27 mouse cellular contexts compared by ENCODE assay signal in the genomic region with DNA sequence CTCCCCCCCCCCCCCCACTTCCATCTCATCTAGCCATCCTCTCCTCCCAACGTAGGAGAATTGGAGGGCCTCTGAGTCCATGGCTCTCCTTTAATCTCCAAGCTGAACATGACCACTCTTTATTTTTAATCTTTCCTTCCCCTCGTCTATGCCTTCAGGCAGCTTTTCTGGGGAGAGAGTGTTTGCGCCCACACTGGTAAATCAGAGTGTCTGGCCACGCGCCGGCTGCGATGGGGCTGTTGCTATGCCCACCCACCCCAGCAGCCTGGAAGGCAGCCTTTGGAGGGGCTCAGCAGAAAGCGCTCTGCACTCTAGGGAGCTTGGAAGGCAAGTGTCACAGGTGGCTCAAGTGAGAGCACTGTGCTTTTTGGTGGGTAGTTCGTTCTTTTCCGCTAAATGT. TPM values are rescaled to one million over a fixed set of nuclear protein-coding genes. Genes with fewer than 3 reads are reported as not detected.
DNase-seq lines count a peak whose midpoint lies in the region; ATAC-seq and TF ChIP-seq lines count a peak whose summit lies in the region.
"Had no signal": no experiment of that assay in that cellular context is flagged by ENCODE, and none has a peak within 500 bp of the region (broad histone marks: within the 10 kb centered on the region; RNA-seq: fewer than 3 reads in every experiment).

No protein-coding gene starts in this region.

- peak overlapping the region; percentile 56; the same call in 1 of the 2 replicates for H3K27ac ChIP-seq in left cerebral cortex, adult 2 months
- no peak overlapping the region for H3K27ac ChIP-seq in lung, postnatal 0 days (ENCODE audit: low read length)
- H3K27ac ChIP-seq: embryonic facial prominence, embryonic 15.5 days; hindbrain, embryonic 14.5 days; limb, embryonic 12.5 days; midbrain, embryonic 12.5 days had no signal

- 73% methylated on average over 10 of the region's 10 CpGs for WGBS in lung, postnatal 0 days

- no peaks in the 10 kb centered on the region for H3K36me3 ChIP-seq in lung, postnatal 0 days (ENCODE audit: insufficient read depth, low read length)
- H3K36me3 ChIP-seq: embryonic facial prominence, embryonic 15.5 days; limb, embryonic 12.5 days; midbrain, embryonic 12.5 days had no signal

- H3K4me1 ChIP-seq in lung, postnatal 0 days (ENCODE audit: insufficient read depth, low read depth, low read length) = no peaks in the 10 kb centered on the region
- H3K4me1 ChIP-seq: embryonic facial prominence, embryonic 15.5 days; limb, embryonic 12.5 days; midbrain, embryonic 12.5 days had no signal

- no peak for DNase-seq in frontal cortex, postnatal 25 days (ENCODE audit: low spot score in 2 of 2)
- peak; percentile 39 to 56 for DNase-seq in left cerebral cortex, adult 2 months (ENCODE audit: extremely low spot score in 1 of 2, low spot score in 2 of 2)
- DNase-seq in left cerebral cortex, postnatal 4 days = no peak
- peak; percentile 51 to 86 for DNase-seq in left cerebral cortex, postnatal 25 days (ENCODE audit: low spot score in 2 of 2)
- peak; percentile 57 to 71 for DNase-seq in right cerebral cortex, postnatal 36 days (ENCODE audit: low spot score in 2 of 2)
- no peak for DNase-seq in lung, postnatal 0 days (ENCODE audit: low spot score)
- DNase-seq in cerebellum, adult 18-20 months = no peak
- DNase-seq: adrenal gland, adult 8-10 months; cerebellum, adult 9-10 months; heart, postnatal 4 days; kidney, adult 2 months; kidney, postnatal 10 days; liver, postnatal 0 days; lung, postnatal 10 days; thymus, postnatal 14 days had no signal

- H3K4me2 ChIP-seq in lung, postnatal 0 days (replicated peaks; ENCODE audit: low read depth, low read length) = no peak overlapping the region
- H3K4me2 ChIP-seq: embryonic facial prominence, embryonic 15.5 days; hindbrain, embryonic 14.5 days; limb, embryonic 12.5 days; liver, embryonic 11.5 days; midbrain, embryonic 12.5 days had no signal

- H3K9me3 ChIP-seq in lung, postnatal 0 days (ENCODE audit: low read length) = no peaks in the 10 kb centered on the region
- H3K9me3 ChIP-seq: embryonic facial prominence, embryonic 15.5 days; limb, embryonic 12.5 days; midbrain, embryonic 12.5 days had no signal

- intact Hi-C loops in left cerebral cortex, adult 2 months (cut with DNase I) = loop anchor here (10.0 kb wide), 1 partner anchor 255 kb away; no protein-coding TSS in a partner anchor
- intact Hi-C loops in left cerebral cortex, postnatal 4 days (cut with DNase I) = no loop called here
- intact Hi-C loops in left cerebral cortex, postnatal 25 days (cut with DNase I) = loop anchor here (2.0 kb wide), 1 partner anchor 21 kb away; the partner anchor contains the start of gene Cacng3

- no peak for TF ChIP-seq CTCF in left cerebral cortex, adult 2 months (IDR thresholded peaks at IDR 0.05)
- TF ChIP-seq CTCF in lung, postnatal 0 days (IDR thresholded peaks at IDR 0.05) = no peak

- H3K9ac ChIP-seq in lung, postnatal 0 days (replicated peaks; ENCODE audit: low read depth) = no peak overlapping the region
- H3K9ac ChIP-seq: embryonic facial prominence, embryonic 15.5 days; hindbrain, embryonic 14.5 days; limb, embryonic 12.5 days; liver, postnatal 0 days; midbrain, embryonic 12.5 days had no signal

- no peaks in the 10 kb centered on the region for H3K27me3 ChIP-seq in lung, postnatal 0 days (replicated peaks; ENCODE audit: insufficient read depth, low read length)
- H3K27me3 ChIP-seq: embryonic facial prominence, embryonic 15.5 days; limb, embryonic 12.5 days; midbrain, embryonic 12.5 days had no signal

- peak; percentile 74; the same call in 1 of the 2 replicates for ATAC-seq in frontal cortex, adult (ENCODE audit: low TSS enrichment)
- ATAC-seq in lung, postnatal 0 days = no peak
- ATAC-seq: activated CD4-positive, CD25-positive, alpha-beta regulatory T cell, adult 4 months; forebrain, embryonic 14.5 days; liver, postnatal 0 days had no signal

- no peak overlapping the region for H3K4me3 ChIP-seq in left cerebral cortex, adult 2 months
- no peak overlapping the region for H3K4me3 ChIP-seq in lung, postnatal 0 days (ENCODE audit: low read depth, low read length)
- H3K4me3 ChIP-seq: embryonic facial prominence, embryonic 15.5 days; limb, embryonic 12.5 days; midbrain, embryonic 12.5 days had no signal

- no peak for TF ChIP-seq EP300 in lung, postnatal 0 days (IDR thresholded peaks at IDR 0.05)

RNA-seq across cellular contexts. Expression of gene Cacng3, which starts 21.0 kb away (rescaled TPM):
- total RNA-seq in left cerebral cortex, adult 2 months (2021) = 100 to 1,000 TPM; 139 to 151 TPM
- 10 to 100 TPM; 32.2 to 39.0 TPM for total RNA-seq in left cerebral cortex, postnatal 4 days (2021)
- 100 to 1,000 TPM; 151 to 158 TPM for total RNA-seq in left cerebral cortex, postnatal 25 days (2021)
- not detected in 2 replicates for polyA plus RNA-seq in lung, postnatal 0 days (2015; fragmentation: Nextera tagmentation; extraction: Ambion mirVana)
- total RNA-seq: gastrocnemius, adult 18-20 months; gastrocnemius, postnatal 4 days; monocyte, adult 5-6 weeks had no signal
- polyA plus RNA-seq: activated CD4-positive, CD25-positive, alpha-beta regulatory T cell, adult 4 months; limb, embryonic 12.5 days; testis, adult 2 months had no signal

Comparison
In these comparisons a context has a peak if more than half of its experiments do, and no peak if none do; other contexts are left out.
1. DNase-seq: peak in left cerebral cortex, adult 2 months (2 of 2), left cerebral cortex, postnatal 25 days (2 of 2) and right cerebral cortex, postnatal 36 days (2 of 2); none in frontal cortex, postnatal 25 days (0 of 2), left cerebral cortex, postnatal 4 days (single experiment), lung, postnatal 0 days (single experiment) and cerebellum, adult 18-20 months (0 of 2).